Mouse (Mus musculus): ENCODE data around the gene P2ry2. TPM values are rescaled to one million over a fixed set of nuclear protein-coding genes. Genes with fewer than 3 reads are reported as not detected.

The P2ry2 gene
- polyA plus RNA-seq, 1 experiment from 2014 or later: 4.5 TPM

DNA sequence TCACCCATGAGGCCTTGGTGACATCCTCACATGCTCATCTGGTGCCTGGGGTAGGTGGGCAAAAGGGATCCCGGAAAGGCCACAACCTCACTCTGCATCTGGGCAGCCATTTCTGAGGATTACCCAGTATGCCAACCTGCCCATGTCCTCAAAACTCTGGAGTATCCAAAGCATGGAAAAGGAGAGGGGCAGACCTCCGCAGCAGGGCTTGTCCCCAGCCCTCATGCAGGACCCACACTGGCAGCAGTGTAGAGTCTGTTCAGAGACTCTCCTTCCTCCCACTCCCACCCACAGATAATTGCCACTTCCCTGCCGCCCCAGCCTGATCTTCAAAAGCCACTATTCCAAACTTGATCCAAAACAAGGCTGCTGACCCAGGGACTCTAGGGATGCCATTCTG lies 1.9 kb downstream of the P2ry2 start:
- Histone ChIP-seq H3K4me3 (ENCODE audit: low read length) (peak overlapping the region; percentile 61; the same call in 1 of the 2 replicates), H3K4me2 (ENCODE audit: low read depth, low read length) (peak overlapping the region; percentile 79; the same call in 1 of the 2 replicates), H3K9ac (ENCODE audit: low read length) (no peak overlapping the region), H3K36me3 (ENCODE audit: control insufficient read depth, insufficient read depth, low read length) (no peaks in the 10 kb centered on the region), H3K9me3 (ENCODE audit: control insufficient read depth, low read length) (no peaks in the 10 kb centered on the region), H3K4me1 (replicated peaks; ENCODE audit: control insufficient read depth, insufficient read depth, low read length) (peaks cover 21% of the 10 kb centered on the region), H3K27me3 (ENCODE audit: control insufficient read depth, insufficient read depth, low read depth, low read length) (no peaks in the 10 kb centered on the region; the same call in 1 of the 2 replicates), H3K27ac (ENCODE audit: low read length) (no peak overlapping the region)
- no peak for ATAC-seq (ENCODE audit: low read depth)
- WGBS: 71% methylated on average over 3 of the region's 3 CpGs

DNA sequence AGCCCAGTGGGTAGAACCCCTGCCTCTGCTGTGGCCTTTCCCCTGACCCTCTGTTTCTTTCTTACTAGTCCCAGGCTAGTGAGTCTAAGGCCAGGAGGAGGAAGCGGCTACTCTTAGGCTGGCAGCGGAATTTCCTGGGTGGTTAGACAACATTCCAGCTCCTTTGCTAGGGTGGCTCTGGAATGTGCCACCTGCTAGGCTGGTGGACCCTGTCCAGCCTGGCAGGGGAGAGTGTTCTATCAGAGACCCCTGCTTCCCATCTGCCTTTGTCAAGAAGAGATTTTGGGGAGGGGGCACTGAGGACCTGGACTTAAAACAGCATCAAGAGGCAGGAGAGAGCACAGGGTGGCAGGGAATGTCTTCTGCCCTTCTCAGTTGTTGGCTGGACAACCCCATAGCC lies 6.5 kb downstream of the P2ry2 start:
- H3K9ac ChIP-seq (ENCODE audit: low read length): no peak overlapping the region
- H3K4me1 ChIP-seq (replicated peaks; ENCODE audit: control insufficient read depth, insufficient read depth, low read length): peaks cover 25% of the 10 kb centered on the region
- no peaks in the 10 kb centered on the region for H3K36me3 ChIP-seq (ENCODE audit: control insufficient read depth, insufficient read depth, low read length)
- WGBS: 70% methylated on average over 2 of the region's 2 CpGs
- H3K27me3 ChIP-seq (ENCODE audit: control insufficient read depth, insufficient read depth, low read depth, low read length): no peaks in the 10 kb centered on the region
- peak; percentile 63 for ATAC-seq (ENCODE audit: low read depth)
- H3K9me3 ChIP-seq (ENCODE audit: control insufficient read depth, low read length): no peaks in the 10 kb centered on the region
- H3K4me2 ChIP-seq (ENCODE audit: low read depth, low read length): no peak overlapping the region
- no peak overlapping the region for H3K27ac ChIP-seq (ENCODE audit: low read length)
- H3K4me3 ChIP-seq (ENCODE audit: low read length): no peak overlapping the region

DNA sequence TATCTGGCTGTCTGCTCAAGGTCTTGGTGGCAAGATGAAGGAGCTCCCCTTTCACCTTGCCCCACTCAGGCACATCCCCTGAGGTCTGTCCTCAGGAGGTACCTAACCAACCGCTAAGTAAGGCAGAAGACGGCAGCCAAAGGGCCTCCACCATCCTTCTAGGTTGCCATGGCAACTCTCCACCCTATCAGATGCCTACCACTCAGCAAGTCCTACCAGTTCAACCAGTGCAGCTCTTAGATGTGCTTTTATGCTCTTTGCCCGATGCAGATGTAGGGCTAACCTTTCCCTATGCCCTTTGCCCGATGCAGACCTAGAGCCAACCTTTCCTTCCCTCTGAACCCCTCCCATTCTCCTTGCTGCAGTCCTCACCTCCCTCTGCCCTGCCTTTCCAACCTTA lies 7.5 kb downstream of the P2ry2 start:
- 52% methylated on average over 4 of the region's 4 CpGs for WGBS
- Histone ChIP-seq H3K36me3 (ENCODE audit: control insufficient read depth, insufficient read depth, low read length) (no peaks in the 10 kb centered on the region), H3K4me2 (ENCODE audit: low read depth, low read length) (no peak overlapping the region), H3K27me3 (ENCODE audit: control insufficient read depth, insufficient read depth, low read depth, low read length) (no peaks in the 10 kb centered on the region), H3K9me3 (ENCODE audit: control insufficient read depth, low read length) (no peaks in the 10 kb centered on the region), H3K4me1 (replicated peaks; ENCODE audit: control insufficient read depth, insufficient read depth, low read length) (peaks cover 22% of the 10 kb centered on the region), H3K4me3 (ENCODE audit: low read length) (no peak overlapping the region), H3K9ac (ENCODE audit: low read length) (no peak overlapping the region), H3K27ac (ENCODE audit: low read length) (no peak overlapping the region)
- ATAC-seq (ENCODE audit: low read depth): peak; percentile 18; the same call in 1 of the 2 replicates

DNA sequence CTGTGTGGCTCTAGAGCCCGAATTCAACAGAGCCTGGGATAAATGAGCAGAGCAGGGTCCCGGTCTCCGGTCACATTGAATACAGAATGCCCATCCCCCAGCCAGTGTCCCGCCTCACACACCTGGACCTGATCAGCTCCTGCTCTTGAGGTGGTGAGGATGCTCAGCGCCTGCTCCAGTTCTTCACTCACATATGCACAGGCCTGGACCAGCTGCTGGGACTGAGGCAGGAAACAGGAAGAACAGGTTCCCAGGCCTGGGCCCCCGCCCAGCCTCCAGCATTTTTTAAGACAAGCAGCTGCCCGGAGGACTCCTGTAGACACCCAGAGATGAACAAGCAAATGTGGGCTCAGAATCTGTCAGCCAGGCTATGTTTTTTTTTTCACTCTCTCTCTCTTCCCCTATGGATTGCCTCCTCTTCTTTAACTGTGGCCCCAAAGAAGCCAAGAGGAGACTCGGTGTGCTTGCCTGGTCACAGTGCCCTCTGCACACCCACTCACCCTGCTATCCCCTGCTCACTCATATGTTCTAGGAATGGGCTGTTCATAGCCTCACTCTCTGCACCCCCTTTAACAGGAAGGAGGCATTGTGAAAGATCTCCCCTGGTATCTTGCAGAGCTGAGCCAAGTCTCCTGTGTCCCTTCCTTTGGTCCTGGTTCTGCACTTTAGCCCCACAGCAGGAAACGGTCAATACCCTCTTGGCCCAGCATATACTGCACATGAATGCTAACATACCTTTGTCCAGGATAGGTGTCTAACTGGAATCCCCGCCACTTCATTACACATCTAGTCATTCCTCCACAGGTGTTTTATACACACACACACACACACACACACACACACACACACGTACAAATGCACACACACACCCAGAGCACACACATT lies 9.0 kb downstream of the P2ry2 start:
- peaks cover 26% of the 10 kb centered on the region for H3K4me1 ChIP-seq (replicated peaks; ENCODE audit: control insufficient read depth, insufficient read depth, low read length)
- no peaks in the 10 kb centered on the region for H3K27me3 ChIP-seq (ENCODE audit: control insufficient read depth, insufficient read depth, low read depth, low read length)
- H3K27ac ChIP-seq (ENCODE audit: low read length): 0 out of 2 replicates have a peak overlapping the region, but pooled peaks have one; percentile 24
- peak; percentile 42; the same call in 1 of the 2 replicates for ATAC-seq (ENCODE audit: low read depth)
- 57% methylated on average over 11 of the region's 11 CpGs for WGBS
- no peak overlapping the region for H3K9ac ChIP-seq (ENCODE audit: low read length)
- H3K9me3 ChIP-seq (ENCODE audit: control insufficient read depth, low read length): no peaks in the 10 kb centered on the region
- H3K4me3 ChIP-seq (ENCODE audit: low read length): no peak overlapping the region
- H3K36me3 ChIP-seq (ENCODE audit: control insufficient read depth, insufficient read depth, low read length): no peaks in the 10 kb centered on the region
- no peak overlapping the region for H3K4me2 ChIP-seq (ENCODE audit: low read depth, low read length)

DNA sequence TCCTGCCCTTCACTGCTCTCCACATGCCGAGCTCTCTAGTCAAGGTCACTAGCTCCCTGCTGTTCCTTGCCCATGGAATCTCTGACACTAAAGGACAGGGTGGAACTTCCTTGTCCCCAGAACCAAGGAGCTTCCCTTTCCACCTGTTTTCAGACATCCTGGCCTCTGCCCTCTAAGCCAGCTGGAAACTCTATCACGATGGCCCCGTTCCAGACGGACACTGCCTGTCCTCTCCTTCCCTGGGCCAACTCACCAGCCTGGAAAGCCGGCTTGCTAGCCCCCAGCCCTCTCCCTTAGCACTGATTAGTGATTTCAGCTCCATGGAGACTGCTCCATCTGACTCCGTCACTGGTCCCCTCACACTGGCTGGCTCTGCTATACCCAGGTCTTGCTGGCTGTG lies 10.4 kb downstream of the P2ry2 start:
- ATAC-seq (ENCODE audit: low read depth): no peak
- WGBS: 65% methylated on average over 6 of the region's 6 CpGs

DNA sequence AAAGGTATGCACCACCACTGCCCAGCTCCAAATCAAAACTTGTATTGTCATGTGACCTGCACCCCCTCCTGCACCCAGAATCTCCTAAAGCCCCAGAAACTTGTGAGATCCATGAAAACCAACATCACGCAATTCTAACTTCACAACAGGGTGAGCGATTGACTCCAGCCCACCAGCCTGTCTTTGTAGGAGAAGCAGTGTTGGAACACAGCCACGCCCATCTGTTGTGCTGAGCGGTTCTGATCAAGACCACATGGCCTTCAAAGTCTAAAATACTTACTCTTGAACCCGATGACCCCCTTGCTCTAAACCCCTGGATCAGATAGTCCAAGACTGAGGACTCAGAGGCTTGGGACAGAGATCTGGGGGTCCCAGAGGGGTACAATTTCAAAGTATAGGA lies 13.0 kb downstream of the P2ry2 start:
- ATAC-seq (ENCODE audit: low read depth): no peak
- 76% methylated on average over 5 of the region's 5 CpGs for whole genome bisulfite sequencing
- H3K27me3 ChIP-seq (ENCODE audit: control insufficient read depth, insufficient read depth, low read depth, low read length): no peaks in the 10 kb centered on the region
- H3K4me2 ChIP-seq (ENCODE audit: low read depth, low read length): no peak overlapping the region
- H3K9ac ChIP-seq (ENCODE audit: low read length): no peak overlapping the region
- H3K27ac ChIP-seq (ENCODE audit: low read length): no peak overlapping the region
- H3K4me3 ChIP-seq (ENCODE audit: low read length): no peak overlapping the region
- peaks cover 13% of the 10 kb centered on the region for H3K4me1 ChIP-seq (replicated peaks; ENCODE audit: control insufficient read depth, insufficient read depth, low read length)
- H3K36me3 ChIP-seq (ENCODE audit: control insufficient read depth, insufficient read depth, low read length): no peaks in the 10 kb centered on the region; the same call in 1 of the 2 replicates
- no peaks in the 10 kb centered on the region for H3K9me3 ChIP-seq (ENCODE audit: control insufficient read depth, low read length)

More for the DNA sequence above, 10.4 kb downstream of the P2ry2 start:
- H3K4me1 ChIP-seq (replicated peaks; ENCODE audit: control insufficient read depth, insufficient read depth, low read length): peaks cover 26% of the 10 kb centered on the region
- no peak overlapping the region for H3K9ac ChIP-seq (ENCODE audit: low read length)
- no peak overlapping the region for H3K4me2 ChIP-seq (ENCODE audit: low read depth, low read length)
- H3K27ac ChIP-seq (ENCODE audit: low read length): no peak overlapping the region
- no peaks in the 10 kb centered on the region; the same call in 1 of the 2 replicates for H3K36me3 ChIP-seq (ENCODE audit: control insufficient read depth, insufficient read depth, low read length)
- no peak overlapping the region for H3K4me3 ChIP-seq (ENCODE audit: low read length)
- H3K27me3 ChIP-seq (ENCODE audit: control insufficient read depth, insufficient read depth, low read depth, low read length): no peaks in the 10 kb centered on the region
- no peaks in the 10 kb centered on the region for H3K9me3 ChIP-seq (ENCODE audit: control insufficient read depth, low read length)

DNA sequence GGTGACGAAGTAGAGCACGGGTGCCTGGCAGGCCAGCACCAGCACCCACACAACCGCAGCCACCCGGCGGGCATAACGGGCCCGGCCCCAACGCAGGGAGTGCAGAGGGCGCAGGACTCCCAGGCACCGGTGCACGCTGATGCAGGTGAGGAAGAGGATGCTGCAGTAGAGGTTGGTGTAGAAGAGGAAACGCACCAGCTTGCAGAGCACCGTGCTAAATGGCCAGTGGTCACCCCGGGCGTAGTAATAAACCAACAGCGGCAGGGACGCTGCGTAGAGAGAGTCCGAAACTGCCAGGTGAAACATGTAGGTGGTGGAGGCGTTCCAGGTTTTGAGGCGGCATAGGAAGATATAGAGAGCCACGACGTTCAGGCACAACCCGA lies 14.1 kb downstream of the P2ry2 start:
- Histone ChIP-seq H3K4me1 (replicated peaks; ENCODE audit: control insufficient read depth, insufficient read depth, low read length) (peaks cover 9% of the 10 kb centered on the region; the same call in 1 of the 2 replicates), H3K4me2 (ENCODE audit: low read depth, low read length) (no peak overlapping the region), H3K27me3 (ENCODE audit: control insufficient read depth, insufficient read depth, low read depth, low read length) (no peaks in the 10 kb centered on the region), H3K4me3 (ENCODE audit: low read length) (no peak overlapping the region), H3K9me3 (ENCODE audit: control insufficient read depth, low read length) (no peaks in the 10 kb centered on the region), H3K27ac (ENCODE audit: low read length) (no peak overlapping the region), H3K36me3 (ENCODE audit: control insufficient read depth, insufficient read depth, low read length) (no peaks in the 10 kb centered on the region; the same call in 1 of the 2 replicates), H3K9ac (ENCODE audit: low read length) (no peak overlapping the region)
- ATAC-seq (ENCODE audit: low read depth): no peak
- 82% methylated on average over 24 of the region's 24 CpGs for WGBS

DNA sequence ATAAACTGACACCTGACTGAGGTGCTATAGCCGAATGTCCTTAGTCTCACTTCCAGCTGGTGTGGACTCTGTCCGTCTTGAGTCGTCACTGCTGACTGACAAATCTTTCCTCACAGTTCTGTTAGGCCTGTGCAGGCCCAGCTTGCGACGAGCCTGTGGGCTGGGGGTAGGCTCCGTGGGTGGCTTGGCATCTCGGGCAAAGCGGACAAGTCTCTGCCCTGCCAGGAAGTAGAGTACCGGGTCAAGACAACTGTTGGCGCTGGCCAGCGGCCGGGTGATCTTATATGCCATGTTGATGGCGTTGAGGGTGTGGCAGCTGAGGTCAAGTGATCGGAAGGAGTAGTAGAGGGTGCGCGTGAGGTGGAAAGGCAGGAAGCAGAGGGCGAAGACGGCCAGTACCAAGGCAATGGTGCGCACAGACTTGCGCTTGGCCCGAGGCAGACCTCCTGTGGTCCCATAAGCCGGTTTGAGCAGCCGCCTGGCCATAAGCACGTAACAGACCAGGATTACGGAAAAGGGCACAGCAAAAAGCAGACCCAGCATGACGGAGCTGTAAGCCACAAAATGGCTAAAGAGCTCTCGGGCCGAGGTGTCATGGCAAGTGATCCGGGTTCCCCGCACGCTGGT lies 14.6 kb downstream of the P2ry2 start:
- no peak overlapping the region for H3K4me3 ChIP-seq (ENCODE audit: low read length)
- 85% methylated on average over 31 of the region's 31 CpGs for WGBS
- no peaks in the 10 kb centered on the region for H3K9me3 ChIP-seq (ENCODE audit: control insufficient read depth, low read length)
- H3K27me3 ChIP-seq (ENCODE audit: control insufficient read depth, insufficient read depth, low read depth, low read length): no peaks in the 10 kb centered on the region
- H3K27ac ChIP-seq (ENCODE audit: low read length): no peak overlapping the region
- H3K4me2 ChIP-seq (ENCODE audit: low read depth, low read length): no peak overlapping the region
- ATAC-seq (ENCODE audit: low read depth): no peak
- peaks cover 4% of the 10 kb centered on the region; the same call in 1 of the 2 replicates for H3K4me1 ChIP-seq (replicated peaks; ENCODE audit: control insufficient read depth, insufficient read depth, low read length)
- H3K36me3 ChIP-seq (ENCODE audit: control insufficient read depth, insufficient read depth, low read length): no peaks in the 10 kb centered on the region; the same call in 1 of the 2 replicates
- no peak overlapping the region for H3K9ac ChIP-seq (ENCODE audit: low read length)

DNA sequence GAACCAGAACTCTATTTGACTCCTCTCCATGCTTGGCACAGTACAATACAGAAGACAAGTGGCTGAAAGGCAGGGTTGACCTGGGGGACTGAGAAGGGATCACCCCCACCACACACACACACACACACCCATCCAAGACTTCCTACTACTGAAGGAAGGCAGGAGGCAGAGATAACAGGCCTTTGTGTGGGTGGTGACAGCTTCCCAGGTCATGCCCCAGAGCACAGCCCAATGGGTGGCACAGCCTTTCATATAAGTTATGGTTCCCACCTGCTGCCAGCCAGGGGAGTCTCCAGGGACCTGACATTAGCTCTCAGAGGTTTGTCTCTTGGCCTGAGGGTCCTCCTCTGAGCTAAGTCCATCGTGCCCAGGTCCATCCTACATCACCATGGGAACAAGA lies 15.5 kb downstream of the P2ry2 start:
- Histone ChIP-seq H3K9ac (ENCODE audit: low read length) (no peak overlapping the region), H3K36me3 (ENCODE audit: control insufficient read depth, insufficient read depth, low read length) (no peaks in the 10 kb centered on the region; the same call in 1 of the 2 replicates), H3K27ac (ENCODE audit: low read length) (no peak overlapping the region), H3K4me3 (ENCODE audit: low read length) (no peak overlapping the region), H3K4me1 (replicated peaks; ENCODE audit: control insufficient read depth, insufficient read depth, low read length) (0 out of 2 replicates have a peak, but pooled peaks cover 3% of the 10 kb centered on the region), H3K9me3 (ENCODE audit: control insufficient read depth, low read length) (no peaks in the 10 kb centered on the region), H3K4me2 (ENCODE audit: low read depth, low read length) (no peak overlapping the region), H3K27me3 (ENCODE audit: control insufficient read depth, insufficient read depth, low read depth, low read length) (no peaks in the 10 kb centered on the region)
- WGBS: 58% methylated on average over 1 of the region's 1 CpGs
- ATAC-seq (ENCODE audit: low read depth): no peak
